Mouse (Mus musculus) cortical plate, adult 2 months (tissue): ENCODE results near the gene Slc30a2. TPM values are rescaled to one million over a fixed set of nuclear protein-coding genes. Genes with fewer than 3 reads are reported as not detected.

ENCODE experiments used
- H3K27ac ChIP-seq: fragments of 200-500 bp; 2 replicates; pipeline ENCODE4 v1.5.1; 2012; ENCODE audit warnings: low read length, control low read depth, inconsistent platforms; ENCODE audit not compliant: insufficient read depth
- H3K4me1 ChIP-seq: fragments of 200-500 bp; 2 replicates; pipeline ENCODE4 v1.6.1; 2011; ENCODE audit warnings: low read length; ENCODE audit not compliant: control insufficient read depth, insufficient read depth
- H3K4me3 ChIP-seq: fragments of 200-500 bp; 2 replicates; pipeline ENCODE4 v1.5.1; 2011; ENCODE audit warnings: mild to moderate bottlenecking, low read length, control low read depth; ENCODE audit not compliant: insufficient read depth
- CTCF ChIP-seq: fragments of 200-500 bp; IDR thresholded peaks from 2 replicates; pipeline ENCODE4 v1.5.1; 2011; ENCODE audit warnings: mild to moderate bottlenecking, control low read depth, low read length; ENCODE audit not compliant: insufficient read depth; ENCODE audit errors: extremely low read depth
- POLR2A ChIP-seq: fragments of 200-500 bp; IDR thresholded peaks from 2 replicates; pipeline ENCODE4 v1.6.1; 2011; ENCODE audit warnings: mild to moderate bottlenecking, low read length, control low read depth; ENCODE audit not compliant: insufficient read depth; ENCODE audit errors: extremely low read depth
- polyA plus RNA-seq: library from polyadenylated mRNA; depleted of rRNA; stranded (reverse); fragments of >200 nt; gene quantifications from 2 replicates; pipeline ENCODE4 v1.2.3, GENCODE M21; 2012; rRNA removed

Slc30a2 gene
- polyA plus RNA-seq, 1 experiment: 0.02 TPM

GRCm38 (mm10) chr4:134402571-134403262 is 59.7 kb downstream of the Slc30a2 start:
- no peak overlapping the region for H3K4me3 ChIP-seq
- no peak overlapping the region; the same call in 1 of the 2 replicates for H3K27ac ChIP-seq
- TF ChIP-seq POLR2A (no peak), CTCF (no peak)
- peaks cover 14% of the 10 kb centered on the region for H3K4me1 ChIP-seq

GRCm38 (mm10) chr4:134403721-134404120 is 60.7 kb downstream of the Slc30a2 start:
- no peak overlapping the region for H3K27ac ChIP-seq
- no peak overlapping the region for H3K4me3 ChIP-seq
- H3K4me1 ChIP-seq: peaks cover 14% of the 10 kb centered on the region
- TF ChIP-seq POLR2A (no peak), CTCF (no peak)

Other genes with a start within 250 kb of the Slc30a2 start
- gene Cd52, start 248.1 kb upstream of the Slc30a2 start, polyA plus RNA-seq: 4.2 and 5.5 TPM in 2 replicates
- gene Ubxn11, start 240.6 kb upstream of the Slc30a2 start, polyA plus RNA-seq: 45.4 and 51.3 TPM in 2 replicates
- 487 and 489 TPM in 2 replicates for gene Sh3bgrl3, start 214.4 kb upstream of the Slc30a2 start, polyA plus RNA-seq
- gene Cep85, start 156.1 kb upstream of the Slc30a2 start, polyA plus RNA-seq: 16.0 and 22.2 TPM in 2 replicates
- gene Gm7534, start 140.2 kb upstream of the Slc30a2 start, polyA plus RNA-seq: not detected in 2 replicates
- gene Catsper4, start 115.8 kb upstream of the Slc30a2 start, polyA plus RNA-seq: 0.08 TPM in 1 of 2 replicates, not detected in the other
- 0.35 and 0.68 TPM in 2 replicates for gene Cnksr1, start 104.8 kb upstream of the Slc30a2 start, polyA plus RNA-seq
- not detected in 2 replicates for gene E130218I03Rik, start 99.5 kb upstream of the Slc30a2 start, polyA plus RNA-seq
- gene Zfp593, start 97.6 kb upstream of the Slc30a2 start, polyA plus RNA-seq: 12.0 and 13.5 TPM in 2 replicates
- not detected in 2 replicates for gene Gm30191, start 96.2 kb upstream of the Slc30a2 start, polyA plus RNA-seq
- gene Grrp1, start 89.1 kb upstream of the Slc30a2 start, polyA plus RNA-seq: 7.7 and 8.5 TPM in 2 replicates
- gene Pdik1l, start 55.3 kb upstream of the Slc30a2 start, polyA plus RNA-seq: 8.9 and 9.1 TPM in 2 replicates
- 0.17 and 0.19 TPM in 2 replicates for gene Trim63, start 28.1 kb upstream of the Slc30a2 start, polyA plus RNA-seq
- gene Extl1, start 40.7 kb downstream of the Slc30a2 start, polyA plus RNA-seq: 49.2 and 52.7 TPM in 2 replicates
- gene Pafah2, start 53.1 kb downstream of the Slc30a2 start, polyA plus RNA-seq: 8.9 and 9.3 TPM in 2 replicates
- 901 and 956 TPM in 2 replicates for gene Stmn1, start 125.1 kb downstream of the Slc30a2 start, polyA plus RNA-seq
- gene Paqr7, start 153.5 kb downstream of the Slc30a2 start, polyA plus RNA-seq: 78.7 and 81.5 TPM in 2 replicates
- 0.23 and 0.31 TPM in 2 replicates for gene Aunip, start 167.8 kb downstream of the Slc30a2 start, polyA plus RNA-seq
- gene Mtfr1l, start 192.2 kb downstream of the Slc30a2 start, polyA plus RNA-seq: 111 and 118 TPM in 2 replicates
- 19.0 and 20.4 TPM in 2 replicates for gene Selenon, start 209.0 kb downstream of the Slc30a2 start, polyA plus RNA-seq